Mouse (Mus musculus) brain, embryonic 14.5 days (tissue): ENCODE measurements around the gene Gm3880. TPM values are rescaled to one million over a fixed set of nuclear protein-coding genes. Genes with fewer than 3 reads are reported as not detected.
"Not testable (repeated sequence)": the region's sequence is repeated elsewhere in the genome, so short reads cannot be mapped to it uniquely, and the experiment has no call there.

ENCODE experiments used
- DNase-seq: peaks from one replicate; pipeline ENCODE4 v3.0.0-alpha.2; 2011; ENCODE audit warnings: low read depth
- CTCF ChIP-seq: fragments of 200-500 bp; IDR thresholded peaks from 2 replicates; pipeline ENCODE4 v1.5.1; 2012; ENCODE audit warnings: inconsistent platforms, mild to moderate bottlenecking, moderate library complexity, borderline replicate concordance; ENCODE audit not compliant: insufficient read depth, insufficient read length; ENCODE audit errors: extremely low read depth
- POLR2A ChIP-seq: fragments of 200-500 bp; IDR thresholded peaks from 2 replicates; pipeline ENCODE4 v1.6.1; 2012; ENCODE audit warnings: mild to moderate bottlenecking, inconsistent platforms, borderline replicate concordance; ENCODE audit not compliant: poor library complexity, insufficient read depth, insufficient read length, severe bottlenecking; ENCODE audit errors: extremely low read depth
- polyA plus RNA-seq: library from polyadenylated mRNA; depleted of rRNA; stranded (reverse); fragments of >200 nt; gene quantifications from 2 replicates; pipeline ENCODE4 v1.2.3, GENCODE M21; 2012; rRNA removed

Gene Gm3880
- not detected in 2 replicates for polyA plus RNA-seq

- not testable (repeated sequence) for DNase-seq
These were observed at the start of gene Gm3880 for GRCm38 (mm10) chrX:102686872-102687271. Gm3880 (minus strand) TSS chrX:102686972.

GRCm38 (mm10) chrX:102724226-102724625 is 37.5 kb upstream of the Gm3880 start:
- DNase-seq = not testable (repeated sequence)

GRCm38 (mm10) chrX:102707535-102707934 is 20.8 kb upstream of the Gm3880 start, which contains the start of the genes Gm9112 and Dmrtc1b:
Gm9112 (minus strand) TSS chrX:102707635.
Dmrtc1b (plus strand) TSS chrX:102707865.
- not testable (repeated sequence) for DNase-seq

- DNase-seq = not testable (repeated sequence)
These were observed 13.9 kb upstream of the Gm3880 start for GRCm38 (mm10) chrX:102700636-102701035.

GRCm38 (mm10) chrX:102689252-102689651 is 2.5 kb upstream of the Gm3880 start:
- TF ChIP-seq CTCF = peak; percentile 28; the same call in 1 of the 2 replicates
- peak; percentile 39 for DNase-seq

GRCm38 (mm10) chrX:102684706-102685105 is 2.1 kb downstream of the Gm3880 start:
- DNase-seq = not testable (repeated sequence)

- no peak for DNase-seq
- TF ChIP-seq POLR2A = no peak
- TF ChIP-seq CTCF = no peak
These were observed 20.1 kb downstream of the Gm3880 start for GRCm38 (mm10) chrX:102666641-102667040.

GRCm38 (mm10) chrX:102660712-102661111 is 26.1 kb downstream of the Gm3880 start:
- peak; percentile 1 for DNase-seq
- TF ChIP-seq CTCF = peak; percentile 24; the same call in 1 of the 2 replicates
- no peak for TF ChIP-seq POLR2A

GRCm38 (mm10) chrX:102645691-102646090 is 41.1 kb downstream of the Gm3880 start:
- no peak for TF ChIP-seq POLR2A
- TF ChIP-seq CTCF = no peak
- DNase-seq = no peak

GRCm38 (mm10) chrX:102645146-102645545 is 41.6 kb downstream of the Gm3880 start:
- peak; percentile 0 for DNase-seq
- TF ChIP-seq POLR2A = no peak

GRCm38 (mm10) chrX:102644573-102644951 is 42.2 kb downstream of the Gm3880 start:
- DNase-seq = no peak

GRCm38 (mm10) chrX:102643823-102644572 is 42.8 kb downstream of the Gm3880 start, which contains the start of gene Phka1:
Phka1 (minus strand) TSS chrX:102644246.
- peak; percentile 67 for DNase-seq
- 0 out of 2 replicates have a peak, but pooled peaks have one; percentile 20 for TF ChIP-seq POLR2A
- no peak for TF ChIP-seq CTCF

More at GRCm38 (mm10) chrX:102644573-102644951, 42.2 kb downstream of the Gm3880 start:
- TF ChIP-seq CTCF (no peak), POLR2A (no peak)

Other genes with a start within 250 kb of the Gm3880 start
- gene Hdac8, start 181.6 kb downstream of the Gm3880 start, polyA plus RNA-seq = 11.6 TPM in 2 replicates
- 7.4 and 7.9 TPM in 2 replicates for gene Phka1, start 42.7 kb downstream of the Gm3880 start, polyA plus RNA-seq
- gene Gm9112, start 20.7 kb upstream of the Gm3880 start, polyA plus RNA-seq = not detected in 2 replicates
- not detected in 2 replicates for gene Dmrtc1b, start 20.9 kb upstream of the Gm3880 start, polyA plus RNA-seq
- gene Dmrtc1c1, start 116.0 kb upstream of the Gm3880 start, polyA plus RNA-seq = not detected in 2 replicates
- gene Dmrtc1c2, start 167.6 kb upstream of the Gm3880 start, polyA plus RNA-seq = not detected in 2 replicates
- gene 1700031F05Rik, start 181.0 kb upstream of the Gm3880 start, polyA plus RNA-seq = not detected in 2 replicates
- 1.0 and 1.2 TPM in 2 replicates for gene Dmrtc1a, start 221.7 kb upstream of the Gm3880 start, polyA plus RNA-seq
- gene 1700011M02Rik, start 221.9 kb upstream of the Gm3880 start, polyA plus RNA-seq = not detected in 2 replicates
- not detected in 2 replicates for gene 1700018G05Rik, start 241.4 kb upstream of the Gm3880 start, polyA plus RNA-seq